Mouse (Mus musculus): ENCODE data around the gene Pigm. TPM values are rescaled to one million over a fixed set of nuclear protein-coding genes. Genes with fewer than 3 reads are reported as not detected.

Gene Pigm
- polyA plus RNA-seq, 1 experiment, result 13.0 TPM

DNA sequence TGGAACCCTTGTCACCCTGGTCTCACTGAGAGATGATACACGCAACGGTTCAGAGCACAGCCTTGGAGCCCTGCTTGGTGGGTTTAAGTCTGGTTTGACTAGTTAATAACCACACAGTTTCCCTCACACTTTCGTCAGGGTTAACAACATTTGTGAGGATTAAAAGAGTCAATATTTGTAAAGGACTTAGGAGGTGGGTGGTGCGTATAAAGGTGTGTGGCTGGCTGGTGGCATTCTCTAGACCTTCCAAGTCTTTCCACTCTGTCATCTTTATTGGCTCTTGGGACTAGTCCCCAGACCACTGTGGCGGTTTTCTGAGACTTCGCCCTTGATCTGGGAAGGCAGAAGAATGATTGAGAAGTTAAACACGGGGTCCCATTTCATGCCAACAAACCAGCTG, 31.5 kb upstream of the Pigm start:
- no peak for TF ChIP-seq GATA1 (IDR thresholded peaks at IDR 0.05; ENCODE audit: low read length)

DNA sequence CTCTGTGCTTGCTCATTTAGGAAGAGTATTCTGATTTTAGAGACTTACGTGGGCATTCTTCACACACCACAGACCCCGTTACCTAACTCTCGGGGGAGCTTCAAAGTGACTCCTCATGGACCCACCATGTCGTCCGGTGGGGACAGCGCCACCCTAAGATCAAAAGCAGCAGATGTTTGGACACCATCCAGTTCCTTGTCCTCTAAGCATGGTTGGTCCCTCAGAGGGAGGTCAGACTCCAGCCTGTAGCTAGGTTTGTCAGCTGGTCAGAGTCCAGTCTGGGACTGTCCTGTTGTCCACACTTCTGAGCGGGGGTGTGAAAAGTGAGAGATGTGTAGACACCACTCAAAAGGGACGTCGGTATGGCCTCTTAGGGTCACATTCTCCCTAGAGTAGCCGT, 29.6 kb upstream of the Pigm start:
- TF ChIP-seq GATA1 (IDR thresholded peaks at IDR 0.05; ENCODE audit: low read length), result no peak

DNA sequence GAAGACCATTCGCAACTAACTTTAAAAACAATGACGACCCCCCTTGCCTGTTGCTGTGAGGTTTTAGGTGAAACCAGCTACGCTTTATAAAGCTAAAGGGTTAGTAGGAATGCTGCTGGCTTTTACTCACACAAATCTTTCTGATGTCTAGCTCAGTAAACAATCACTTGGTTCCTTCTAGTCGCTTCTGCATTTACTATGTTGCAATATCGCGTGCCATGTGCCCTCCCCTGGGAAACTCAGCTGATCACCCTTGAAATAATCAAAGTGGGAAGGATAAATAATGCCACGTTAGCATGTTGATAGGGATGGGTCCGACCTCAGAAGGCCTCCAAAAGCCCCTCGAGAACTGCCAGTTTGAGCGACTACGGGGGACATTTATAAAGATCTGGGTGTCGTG, 29.0 kb upstream of the Pigm start:
- no peak for TF ChIP-seq GATA1 (IDR thresholded peaks at IDR 0.05; ENCODE audit: low read length)

DNA sequence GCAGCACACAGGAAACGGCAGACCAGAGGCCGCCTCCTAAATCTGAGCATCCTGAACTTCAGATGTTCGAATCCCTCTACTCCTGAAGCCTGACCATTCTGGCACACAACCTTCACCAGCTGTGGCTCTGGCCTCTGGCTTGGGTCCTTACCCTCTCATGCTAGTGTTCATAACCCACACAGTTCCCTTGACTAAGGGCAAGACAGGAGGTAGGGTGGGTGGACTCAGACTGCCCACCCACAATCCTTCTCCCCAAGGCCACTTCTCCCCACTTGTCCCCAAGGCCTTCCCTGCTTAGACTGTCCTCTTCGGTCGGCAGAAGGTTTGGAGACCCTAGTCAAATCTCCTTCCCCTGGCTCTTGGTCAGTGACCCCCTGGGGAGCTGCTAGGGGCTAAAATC, 26.8 kb upstream of the Pigm start:
- no peak for TF ChIP-seq GATA1 (IDR thresholded peaks at IDR 0.05; ENCODE audit: low read length)

DNA sequence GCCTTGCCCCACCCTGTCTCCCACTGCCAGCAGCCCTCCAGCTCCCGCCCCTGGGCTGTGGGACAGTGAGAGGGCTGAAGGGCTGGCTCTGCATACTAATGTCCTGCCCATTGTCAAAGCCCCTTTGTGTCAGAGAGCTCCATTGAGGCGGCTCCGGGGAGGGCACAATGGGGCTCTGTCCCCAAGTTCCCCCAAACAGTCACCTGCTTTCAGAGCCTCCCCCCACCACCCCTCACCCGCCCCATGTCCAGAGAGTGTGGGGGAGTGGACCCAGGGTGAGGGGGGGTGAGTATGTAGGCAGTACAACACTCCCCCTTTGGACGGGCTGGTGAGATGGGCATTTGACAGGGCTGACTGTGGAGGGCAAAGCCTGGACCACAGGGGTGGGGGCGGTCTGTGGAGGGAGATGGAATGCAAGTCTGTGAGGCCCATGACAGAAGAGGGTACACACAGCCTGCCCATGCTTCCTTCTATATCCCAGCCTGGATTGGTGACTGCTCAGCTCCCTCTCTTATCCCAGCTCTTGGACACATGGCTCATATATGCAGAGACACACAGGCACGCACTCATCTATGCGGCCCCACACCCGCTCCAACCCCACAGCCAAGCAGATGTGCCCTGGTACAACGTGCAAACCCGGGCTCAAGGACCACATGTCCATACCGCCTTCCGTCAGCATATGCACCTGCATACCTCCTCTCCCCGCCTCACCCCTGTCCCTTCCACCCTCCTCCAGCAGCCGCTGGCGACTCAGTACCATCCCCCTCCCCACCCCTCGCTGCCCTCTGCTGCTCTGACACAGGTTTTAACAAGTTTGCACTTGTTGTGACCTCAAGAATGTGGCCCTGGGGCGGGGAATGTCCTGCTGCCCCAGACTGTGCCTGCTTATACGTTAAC, 26.2 kb upstream of the Pigm start:
- TF ChIP-seq GATA1 (IDR thresholded peaks at IDR 0.05; ENCODE audit: low read length), result no peak

DNA sequence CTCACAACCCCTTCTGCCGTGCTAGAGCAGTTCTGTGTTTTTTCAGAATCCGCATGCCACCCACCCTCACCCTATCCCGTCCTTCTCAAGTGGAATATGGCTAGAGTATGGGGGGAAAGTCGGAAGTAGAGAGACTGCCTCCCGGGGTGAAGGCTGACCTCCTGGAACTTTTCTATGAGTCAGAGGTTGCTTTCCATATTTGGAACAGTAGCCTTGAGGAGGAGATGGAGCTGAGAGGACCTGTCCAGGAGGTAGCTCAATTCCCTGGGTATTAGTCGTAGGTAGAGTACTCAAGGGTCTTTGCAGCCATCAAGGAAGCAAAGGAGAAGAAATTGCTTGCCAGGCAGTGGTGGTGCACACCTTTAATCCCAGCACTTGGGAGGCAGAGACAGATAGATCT, 24.3 kb upstream of the Pigm start:
- TF ChIP-seq GATA1 (IDR thresholded peaks at IDR 0.05; ENCODE audit: low read length), result no peak

DNA sequence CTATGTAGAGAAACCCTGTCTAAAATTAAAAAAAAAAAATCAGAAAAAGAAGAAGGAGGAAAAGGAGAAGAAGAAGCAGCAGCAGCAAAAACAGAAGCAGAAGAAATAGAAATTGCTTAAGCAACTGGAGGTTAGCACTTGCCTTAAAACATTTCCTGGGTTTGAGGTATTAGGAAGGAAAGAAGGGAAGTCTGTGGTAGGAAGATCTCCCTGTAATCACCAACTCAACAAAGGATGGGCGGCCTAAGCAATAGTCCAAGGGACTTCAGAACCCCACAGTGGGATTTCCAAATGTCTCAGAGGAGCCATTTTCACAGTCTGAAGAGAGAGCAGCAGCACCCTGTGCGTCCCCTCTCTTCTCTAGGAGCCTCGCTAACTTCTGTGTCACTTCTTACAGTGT, 23.9 kb upstream of the Pigm start:
- TF ChIP-seq GATA1 (IDR thresholded peaks at IDR 0.05; ENCODE audit: low read length), result no peak

DNA sequence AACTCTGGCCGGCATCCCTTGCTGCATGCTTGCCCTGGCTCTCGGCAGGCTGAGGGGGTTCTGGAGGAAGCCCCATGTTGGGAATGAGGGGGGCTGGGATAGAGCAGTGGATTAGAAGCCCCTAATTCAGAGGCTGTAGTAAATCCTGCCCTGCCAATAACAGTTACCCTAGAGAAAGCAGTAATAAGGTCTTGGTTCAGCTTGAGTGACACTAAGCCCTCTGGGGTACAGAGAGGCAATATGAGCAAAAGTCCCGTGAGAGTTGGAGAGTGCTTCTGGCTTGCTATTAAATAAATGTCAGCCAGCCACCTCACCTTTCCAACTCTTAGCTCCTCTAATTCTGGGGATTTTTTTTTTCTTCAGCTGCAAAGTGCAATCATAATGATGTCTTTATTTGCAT, 21.0 kb upstream of the Pigm start:
- no peak for TF ChIP-seq GATA1 (IDR thresholded peaks at IDR 0.05; ENCODE audit: low read length)

DNA sequence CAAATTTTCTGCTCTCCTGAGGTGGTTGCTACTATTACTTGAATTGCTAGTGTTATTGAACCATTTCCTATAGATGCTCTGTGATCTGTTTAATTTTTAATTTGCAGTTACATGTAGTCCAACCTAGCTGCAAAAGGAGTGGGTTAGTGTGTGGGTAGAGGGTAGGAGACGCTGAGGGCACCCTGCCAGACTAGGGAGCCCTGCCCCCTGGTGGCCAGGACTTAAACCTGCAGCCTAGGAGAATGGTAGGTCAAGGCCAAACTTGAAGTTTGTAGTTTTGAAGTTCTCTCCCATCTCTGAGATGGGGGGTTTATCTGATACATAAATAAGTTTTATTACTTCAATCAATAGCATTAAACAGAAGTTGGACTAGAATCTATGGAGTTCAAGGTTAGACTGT, 18.8 kb upstream of the Pigm start:
- no peak for TF ChIP-seq GATA1 (IDR thresholded peaks at IDR 0.05; ENCODE audit: low read length)

DNA sequence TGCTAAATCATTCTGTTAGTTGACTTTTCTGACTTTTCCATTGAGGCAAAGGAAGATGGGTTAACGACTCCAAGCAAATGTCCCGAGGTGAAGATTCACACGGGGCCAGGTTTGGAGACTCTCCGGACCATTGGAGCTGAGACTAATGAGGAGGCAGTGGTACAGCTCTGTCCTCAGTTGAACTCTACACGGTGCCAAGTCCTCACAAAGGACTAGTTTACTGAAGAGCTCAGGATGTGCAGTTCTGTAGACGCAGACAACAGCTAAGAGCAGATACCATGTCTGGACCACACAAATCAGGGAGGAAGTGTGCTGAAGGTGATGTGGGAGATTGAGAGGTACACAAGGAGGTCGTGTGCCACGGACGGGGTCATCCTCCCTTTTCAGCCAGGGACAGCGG, 18.0 kb upstream of the Pigm start:
- TF ChIP-seq GATA1 (IDR thresholded peaks at IDR 0.05; ENCODE audit: low read length), result no peak

DNA sequence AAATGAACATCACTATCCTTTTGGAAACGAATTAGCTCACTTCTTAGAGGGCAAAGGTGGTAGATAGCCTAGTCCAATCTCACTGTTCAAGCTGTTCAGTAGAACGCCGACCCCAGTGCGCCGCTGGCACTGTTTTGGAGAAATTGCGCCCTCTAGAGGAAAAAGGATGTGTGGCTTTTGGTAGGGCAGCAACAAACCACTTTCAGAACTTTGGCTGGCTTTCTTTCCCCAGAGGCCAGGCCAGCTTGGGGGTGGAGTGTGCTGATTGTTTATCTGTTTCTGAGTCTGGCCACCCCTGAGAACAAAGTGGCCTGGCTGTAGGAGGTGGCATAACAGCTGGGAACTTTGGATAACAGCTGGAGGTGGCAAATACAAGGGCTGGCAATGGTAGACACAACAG, 11.7 kb upstream of the Pigm start:
- TF ChIP-seq GATA1 (IDR thresholded peaks at IDR 0.05; ENCODE audit: low read length), result no peak

DNA sequence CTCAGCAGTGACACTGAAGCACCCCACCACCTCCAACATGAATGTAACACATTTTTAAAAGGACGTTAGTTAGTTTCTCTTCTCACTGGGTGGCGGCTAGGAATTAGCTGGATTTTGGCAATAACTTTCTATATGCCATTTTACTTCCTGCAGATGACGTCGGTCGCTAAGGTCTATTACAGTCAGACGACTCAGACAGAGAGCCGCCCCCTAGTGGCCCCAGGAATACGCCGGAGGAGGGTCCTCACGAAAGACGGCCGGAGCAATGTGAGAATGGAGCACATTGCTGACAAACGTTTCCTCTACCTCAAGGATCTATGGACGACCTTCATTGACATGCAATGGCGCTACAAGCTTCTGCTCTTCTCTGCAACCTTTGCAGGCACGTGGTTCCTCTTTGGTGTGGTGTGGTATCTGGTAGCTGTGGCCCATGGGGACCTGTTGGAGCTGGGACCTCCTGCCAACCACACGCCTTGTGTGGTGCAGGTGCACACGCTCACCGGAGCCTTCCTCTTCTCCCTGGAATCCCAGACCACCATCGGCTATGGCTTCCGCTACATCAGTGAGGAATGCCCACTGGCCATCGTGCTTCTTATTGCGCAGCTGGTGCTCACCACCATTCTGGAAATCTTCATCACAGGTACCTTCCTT, 7.5 kb upstream of the Pigm start:
- TF ChIP-seq GATA1 (IDR thresholded peaks at IDR 0.05; ENCODE audit: low read length), result no peak

DNA sequence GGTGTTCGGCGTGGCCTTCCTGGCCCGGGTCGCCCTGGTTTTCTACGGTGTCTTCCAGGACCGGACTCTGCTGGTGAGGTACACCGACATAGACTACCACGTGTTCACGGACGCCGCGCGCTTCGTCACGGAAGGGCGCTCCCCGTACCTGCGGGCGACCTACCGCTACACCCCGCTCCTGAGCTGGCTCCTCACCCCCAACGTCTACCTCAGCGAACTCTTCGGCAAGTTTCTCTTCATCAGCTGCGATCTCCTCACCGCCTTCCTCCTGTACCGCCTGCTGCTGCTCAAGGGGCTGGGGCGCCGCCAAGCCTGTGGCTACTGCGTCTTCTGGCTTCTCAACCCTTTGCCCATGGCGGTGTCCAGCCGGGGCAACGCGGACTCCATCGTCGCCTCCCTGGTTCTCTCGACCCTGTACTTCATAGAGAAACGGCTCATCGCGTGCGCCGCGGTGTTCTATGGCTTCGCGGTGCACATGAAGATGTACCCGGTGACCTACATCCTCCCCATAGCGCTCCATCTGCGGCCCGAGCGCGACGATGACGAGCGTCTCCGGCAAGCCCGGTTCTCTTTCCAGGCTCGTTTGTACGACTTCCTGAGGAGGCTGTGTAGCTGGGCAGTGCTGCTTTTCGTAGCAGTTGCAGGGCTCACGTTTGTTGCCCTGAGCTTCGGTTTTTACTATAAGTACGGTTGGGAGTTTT, 562 bp downstream of the Pigm start:
- TF ChIP-seq GATA1 (IDR thresholded peaks at IDR 0.05; ENCODE audit: low read length), result no peak

DNA sequence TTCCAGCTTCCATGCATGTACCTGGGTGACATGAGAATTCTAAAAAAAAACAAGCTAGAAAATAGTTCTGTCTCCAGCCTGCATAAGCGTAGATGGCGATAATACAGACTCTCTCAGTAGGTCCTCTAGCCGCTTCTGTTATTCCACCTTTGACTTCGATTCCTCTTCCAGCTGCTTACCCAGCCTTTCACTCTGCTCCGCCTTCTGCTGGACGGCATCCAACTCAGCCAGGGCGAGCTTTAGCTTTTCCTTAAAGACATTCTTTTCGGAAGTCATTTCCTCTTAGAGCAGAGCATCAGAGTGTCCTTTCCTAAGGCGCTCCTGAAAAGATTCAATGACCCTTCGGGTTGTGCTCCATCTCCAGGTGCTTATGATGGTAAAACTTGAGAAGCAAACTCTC, 3.7 kb downstream of the Pigm start:
- no peak for TF ChIP-seq GATA1 (IDR thresholded peaks at IDR 0.05; ENCODE audit: low read length)

DNA sequence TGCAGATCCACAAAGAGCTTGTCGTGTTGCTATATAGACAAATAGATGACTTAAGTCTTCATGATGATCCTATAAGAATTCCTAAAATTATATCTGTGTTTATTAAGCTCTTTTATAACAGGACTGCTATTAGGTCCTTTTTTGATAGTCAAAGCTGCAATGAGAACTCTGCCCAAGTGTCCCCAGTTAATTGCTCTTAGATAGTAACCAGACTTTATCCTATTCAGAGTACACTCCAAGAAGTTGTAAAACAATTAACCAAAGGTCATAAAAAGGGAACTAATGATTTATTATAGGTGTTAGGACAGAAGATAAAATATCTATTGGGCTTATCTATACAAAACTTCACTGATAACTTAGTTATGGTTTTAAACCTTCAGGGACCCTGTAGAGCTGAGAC, 5.7 kb downstream of the Pigm start:
- no peak for TF ChIP-seq GATA1 (IDR thresholded peaks at IDR 0.05; ENCODE audit: low read length)

DNA sequence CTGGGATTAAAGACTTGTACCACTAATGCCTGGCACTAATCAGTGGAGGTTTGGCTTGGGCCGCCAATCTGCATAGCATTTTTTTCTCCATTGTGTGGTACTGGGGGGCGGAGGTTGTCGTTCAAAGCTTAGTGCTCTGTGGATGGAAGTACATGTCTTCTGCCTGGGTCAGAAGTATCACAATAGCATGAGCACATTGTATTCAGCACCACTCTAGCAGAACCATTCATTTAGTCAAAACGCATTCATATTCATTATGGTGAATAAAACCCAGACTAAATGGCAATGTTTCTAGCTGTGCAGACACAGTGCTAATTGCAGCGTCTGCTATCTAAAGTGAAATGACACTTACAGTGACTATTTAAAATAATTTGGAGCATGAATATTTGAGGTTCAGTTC, 10.9 kb downstream of the Pigm start:
- TF ChIP-seq GATA1 (IDR thresholded peaks at IDR 0.05; ENCODE audit: low read length), result no peak
